Mouse (Mus musculus) ES-Bruce4 (cell line): ENCODE data around the gene Mpp4. TPM values are rescaled to one million over a fixed set of nuclear protein-coding genes. Genes with fewer than 3 reads are reported as not detected.

Experiments
- H3K27ac ChIP-seq: 2 replicates; pipeline ENCODE4 v1.5.1; 2012; ENCODE audit warnings: low read length, inconsistent platforms; ENCODE audit not compliant: insufficient read depth
- H3K27me3 ChIP-seq: 2 replicates; pipeline ENCODE4 v1.6.1; 2012; ENCODE audit warnings: mild to moderate bottlenecking, low read length, inconsistent platforms; ENCODE audit not compliant: control insufficient read depth, poor library complexity, insufficient read depth, severe bottlenecking
- H3K36me3 ChIP-seq: 2 replicates; pipeline ENCODE4 v1.6.1; 2012; ENCODE audit warnings: inconsistent platforms, mild to moderate bottlenecking, low read length, moderate library complexity; ENCODE audit not compliant: control insufficient read depth, poor library complexity, insufficient read depth, severe bottlenecking
- H3K4me1 ChIP-seq: one replicate; pipeline ENCODE4 v1.8.1; 2011; ENCODE audit warnings: low read length; ENCODE audit not compliant: control insufficient read depth, insufficient read depth
- H3K4me3 ChIP-seq: 2 replicates; pipeline ENCODE4 v1.5.1; 2011; ENCODE audit warnings: low read depth, mild to moderate bottlenecking, low read length
- H3K9ac ChIP-seq: 2 replicates; pipeline ENCODE4 v1.6.1; 2012; ENCODE audit warnings: low read depth, mild to moderate bottlenecking, inconsistent platforms; ENCODE audit not compliant: poor library complexity, severe bottlenecking
- H3K9me3 ChIP-seq: replicated peaks from 2 replicates; pipeline ENCODE4 v1.6.1; 2012; ENCODE audit warnings: mild to moderate bottlenecking, low read length, inconsistent platforms; ENCODE audit not compliant: control insufficient read depth, poor library complexity, insufficient read depth, severe bottlenecking
- CTCF ChIP-seq: IDR thresholded peaks from one replicate; pipeline ENCODE4 v1.8.1; 2011; ENCODE audit warnings: low read depth, low read length
- EP300 ChIP-seq: IDR thresholded peaks from 2 replicates; pipeline ENCODE4 v1.6.1; 2011; ENCODE audit warnings: low read depth, low read length; ENCODE audit not compliant: insufficient read depth
- POLR2A ChIP-seq: IDR thresholded peaks from one replicate; pipeline ENCODE4 v1.8.1; 2011; ENCODE audit warnings: low read length; ENCODE audit not compliant: insufficient read depth
- polyA plus RNA-seq: library from polyadenylated mRNA; stranded (reverse); fragments of >200 nt; gene quantifications from 2 replicates; pipeline ENCODE4 v1.2.4, GENCODE M21; 2011; ENCODE audit warnings: low read depth; ENCODE audit not compliant: missing spikeins, insufficient read depth, insufficient read length

Gene Mpp4
- polyA plus RNA-seq, 1 experiment: 0.54 TPM

- H3K27ac ChIP-seq: no peak overlapping the region
- peaks cover 4% of the 10 kb centered on the region for H3K4me1 ChIP-seq
- no peaks in the 10 kb centered on the region for H3K27me3 ChIP-seq
- no peak for TF ChIP-seq EP300
- H3K4me3 ChIP-seq: no peak overlapping the region
- no peaks in the 10 kb centered on the region for H3K9me3 ChIP-seq
- no peak overlapping the region for H3K9ac ChIP-seq
- peaks cover 8% of the 10 kb centered on the region for H3K36me3 ChIP-seq
Observed at GRCm38 (mm10) chr1:59163918-59164317, 729 bp upstream of the Mpp4 start.

- H3K27me3 ChIP-seq: no peaks in the 10 kb centered on the region
Observed at GRCm38 (mm10) chr1:59162309-59163024, 722 bp downstream of the Mpp4 start.

GRCm38 (mm10) chr1:59161396-59161795 is 1.8 kb downstream of the Mpp4 start:
- peaks cover 4% of the 10 kb centered on the region for H3K4me1 ChIP-seq
- no peak for TF ChIP-seq EP300
- TF ChIP-seq CTCF: no peak
- H3K27me3 ChIP-seq: no peaks in the 10 kb centered on the region
- no peaks in the 10 kb centered on the region for H3K36me3 ChIP-seq
- no peak overlapping the region for H3K4me3 ChIP-seq
- H3K9ac ChIP-seq: no peak overlapping the region
- no peak overlapping the region for H3K27ac ChIP-seq
- H3K9me3 ChIP-seq: no peaks in the 10 kb centered on the region

More at GRCm38 (mm10) chr1:59162309-59163024, 722 bp downstream of the Mpp4 start:
- peaks cover 4% of the 10 kb centered on the region for H3K4me1 ChIP-seq
- no peak overlapping the region for H3K9ac ChIP-seq
- H3K27ac ChIP-seq: no peak overlapping the region
- H3K4me3 ChIP-seq: no peak overlapping the region
- TF ChIP-seq CTCF: no peak
- no peak for TF ChIP-seq POLR2A
- no peak for TF ChIP-seq EP300
- peaks cover 5% of the 10 kb centered on the region for H3K36me3 ChIP-seq
- no peaks in the 10 kb centered on the region for H3K9me3 ChIP-seq

- TF ChIP-seq EP300 (no peak), POLR2A (no peak), CTCF (no peak)
Observed at GRCm38 (mm10) chr1:59160871-59161270, 2.3 kb downstream of the Mpp4 start.

GRCm38 (mm10) chr1:59159136-59159535 is 4.1 kb downstream of the Mpp4 start:
- Histone ChIP-seq H3K9me3 (no peaks in the 10 kb centered on the region), H3K36me3 (no peaks in the 10 kb centered on the region), H3K4me3 (no peak overlapping the region), H3K9ac (no peak overlapping the region), H3K27me3 (no peaks in the 10 kb centered on the region), H3K27ac (no peak overlapping the region), H3K4me1 (peaks cover 4% of the 10 kb centered on the region)
- TF ChIP-seq POLR2A: no peak
- TF ChIP-seq CTCF: no peak
- no peak for TF ChIP-seq EP300

More at GRCm38 (mm10) chr1:59160871-59161270, 2.3 kb downstream of the Mpp4 start:
- H3K36me3 ChIP-seq: no peaks in the 10 kb centered on the region
- no peaks in the 10 kb centered on the region for H3K9me3 ChIP-seq
- no peak overlapping the region for H3K9ac ChIP-seq
- no peak overlapping the region for H3K4me3 ChIP-seq
- peaks cover 4% of the 10 kb centered on the region for H3K4me1 ChIP-seq
- no peak overlapping the region for H3K27ac ChIP-seq
- no peaks in the 10 kb centered on the region for H3K27me3 ChIP-seq

GRCm38 (mm10) chr1:59158498-59158897 is 4.7 kb downstream of the Mpp4 start:
- Histone ChIP-seq H3K36me3 (no peaks in the 10 kb centered on the region), H3K9me3 (no peaks in the 10 kb centered on the region), H3K27me3 (no peaks in the 10 kb centered on the region), H3K4me3 (no peak overlapping the region), H3K9ac (no peak overlapping the region), H3K4me1 (peaks cover 4% of the 10 kb centered on the region), H3K27ac (no peak overlapping the region)
- TF ChIP-seq EP300 (no peak), POLR2A (no peak), CTCF (no peak)
